Mouse (Mus musculus): Measurements from ENCODE around the gene Crnkl1.

- TF ChIP-seq CTCF (IDR thresholded peaks at IDR 0.05; ENCODE audit: low read depth, low read length) = no peak
- no peak for TF ChIP-seq POLR2A (IDR thresholded peaks at IDR 0.05; ENCODE audit: borderline replicate concordance, low read depth, low read length)
Observed at GRCm38 (mm10) chr2:145877191-145877590, 57.6 kb downstream of the Crnkl1 start.
